Mouse (Mus musculus): ENCODE results near the gene Ergic2.
A peak's percentile ranks its signal among the peaks of the same experiment; 100 is the strongest.

The Ergic2 gene

DNA sequence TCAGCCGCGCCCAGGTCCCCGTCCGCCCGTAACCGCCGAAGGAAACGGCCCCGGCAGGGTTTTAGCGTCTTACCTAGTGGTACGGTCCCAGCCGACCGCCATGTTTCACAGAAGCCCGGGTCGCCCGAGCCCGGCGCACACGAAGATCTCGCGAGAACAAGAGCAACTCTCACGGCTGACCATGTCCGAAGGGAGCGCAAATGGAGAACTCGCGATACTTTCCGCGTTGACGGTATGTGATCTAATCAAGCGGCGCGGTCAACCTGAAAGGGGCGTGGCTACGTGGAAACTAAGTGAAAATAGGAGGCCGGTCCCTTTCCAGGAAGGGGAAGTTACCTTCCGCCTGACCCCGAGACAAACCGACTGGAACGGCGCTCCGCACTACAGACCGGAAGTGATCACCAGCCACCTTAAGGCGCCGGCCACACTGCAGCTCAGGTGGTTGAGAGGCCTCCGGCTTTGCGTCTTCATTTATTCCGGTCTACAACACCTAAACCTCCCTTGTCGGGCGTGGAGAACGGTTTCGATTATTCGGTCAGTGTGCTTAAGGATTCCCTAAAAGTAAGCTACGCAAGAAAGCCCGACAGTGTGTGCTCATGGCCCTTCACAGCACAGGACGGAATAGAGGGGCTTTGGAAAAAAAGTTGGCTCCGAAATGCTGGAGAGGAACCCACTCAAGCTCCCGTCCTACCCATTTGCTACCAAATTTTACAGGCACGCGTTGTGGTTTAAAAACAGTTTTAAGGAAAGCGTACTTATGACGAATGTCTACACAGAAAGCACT lies at the start of gene Ergic2:
TSS of gene Ergic2 (minus strand) at position 478 of the 784 bp plus-strand sequence.
- peak; percentile 98 for DNase-seq (ENCODE audit: low read depth, low spot score)

DNA sequence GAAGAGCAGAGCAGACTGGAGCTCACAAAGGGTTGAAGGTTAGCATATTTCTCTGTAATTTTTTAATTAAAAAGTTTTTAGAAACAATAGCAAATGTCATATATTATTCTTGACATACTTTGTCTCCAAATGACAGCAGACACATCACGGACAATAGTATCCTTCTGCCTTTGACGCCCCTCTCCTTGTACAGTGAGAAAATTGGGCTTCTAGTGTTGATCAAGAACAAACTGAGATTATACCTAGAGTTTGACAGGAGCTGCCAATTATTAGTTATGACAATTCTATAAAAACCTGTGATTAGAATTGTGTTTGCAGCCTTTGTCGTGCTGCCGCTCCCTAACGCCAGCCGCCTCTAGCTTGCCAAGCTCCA lies 48.5 kb upstream of the Ergic2 start:
- no peak for DNase-seq (ENCODE audit: low read depth, low spot score)

- no peak for DNase-seq (ENCODE audit: low read depth, low spot score)
Measured at GRCm38 (mm10) chr6:148259979-148260728, 48.0 kb upstream of the Ergic2 start.

GRCm38 (mm10) chr6:148259074-148259473 lies 46.9 kb upstream of the Ergic2 start:
- no peak for DNase-seq (ENCODE audit: low read depth, low spot score)

GRCm38 (mm10) chr6:148257805-148258204 lies 45.6 kb upstream of the Ergic2 start:
- DNase-seq (ENCODE audit: low read depth, low spot score), result no peak

DNA sequence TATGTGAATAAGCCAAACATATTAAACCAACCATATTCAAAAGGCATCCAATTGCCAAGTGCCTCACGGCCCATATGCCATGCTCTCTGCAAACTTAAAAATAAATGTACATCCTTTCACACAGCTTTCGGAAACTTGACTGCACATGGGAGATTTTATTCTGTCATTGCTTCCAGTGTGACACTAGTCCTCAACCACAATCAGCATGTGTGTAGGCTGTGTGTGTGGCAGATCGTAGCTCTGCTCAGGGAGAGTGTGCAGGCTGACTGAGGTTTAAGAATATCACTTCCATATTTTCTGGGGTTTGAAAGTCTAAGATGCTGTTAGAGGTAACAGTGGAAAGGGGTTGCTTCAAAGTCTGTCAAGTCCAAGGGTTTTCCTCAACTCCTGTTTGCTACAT lies 43.9 kb upstream of the Ergic2 start:
- DNase-seq (ENCODE audit: low read depth, low spot score), result no peak

DNA sequence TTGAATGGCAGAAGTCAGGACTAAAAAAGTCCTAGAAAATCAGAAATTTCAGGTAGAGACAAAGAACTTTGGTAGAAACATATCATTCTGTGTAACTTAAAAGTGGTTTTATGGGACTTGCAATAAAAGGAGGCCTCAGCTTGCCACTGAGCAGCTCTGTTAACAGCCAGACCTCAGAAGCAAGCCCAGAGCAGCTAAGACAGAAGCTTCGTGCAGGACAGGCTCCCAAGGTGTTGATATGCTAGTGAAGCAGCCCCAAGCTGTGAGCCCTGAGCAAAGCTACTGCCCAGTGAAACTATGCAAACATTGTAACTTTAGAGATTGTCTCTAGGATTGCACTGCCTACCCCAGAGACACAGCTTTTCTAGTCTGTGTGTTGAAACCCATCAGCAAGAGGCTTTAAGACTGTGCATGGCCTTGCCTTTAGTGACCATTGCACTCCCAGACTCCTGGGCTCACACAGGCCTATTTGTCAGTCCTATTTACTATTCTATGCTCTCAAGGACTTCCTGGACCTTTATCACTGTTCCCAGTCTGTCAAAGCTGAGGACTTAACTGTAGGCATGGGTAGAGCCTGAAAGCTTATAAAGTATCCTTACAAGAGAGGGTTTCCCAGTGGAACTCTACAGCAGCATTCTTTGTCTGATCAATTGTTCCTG lies 43.4 kb upstream of the Ergic2 start:
- DNase-seq (ENCODE audit: low read depth, low spot score), result no peak

DNA sequence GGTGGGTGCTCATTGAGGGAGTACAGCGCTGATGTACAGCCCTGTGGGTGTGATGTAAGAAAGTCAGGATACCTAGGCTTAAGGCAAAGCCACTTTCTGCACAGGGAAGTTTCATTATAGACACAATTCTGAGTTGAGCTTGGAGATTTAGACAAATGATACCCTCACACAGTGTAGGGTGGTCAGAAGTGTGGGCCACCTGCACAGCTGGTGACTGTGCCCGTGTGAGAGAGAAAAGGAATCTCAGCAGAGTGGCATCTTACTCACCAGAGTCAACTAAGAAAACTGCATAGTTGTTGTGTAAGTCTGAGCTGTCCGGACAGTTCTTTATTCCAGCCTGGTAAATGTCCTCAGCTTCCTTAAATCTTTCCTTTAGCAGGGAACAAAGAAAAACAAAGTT lies 37.0 kb upstream of the Ergic2 start:
- DNase-seq (ENCODE audit: low read depth, low spot score), result no peak

DNA sequence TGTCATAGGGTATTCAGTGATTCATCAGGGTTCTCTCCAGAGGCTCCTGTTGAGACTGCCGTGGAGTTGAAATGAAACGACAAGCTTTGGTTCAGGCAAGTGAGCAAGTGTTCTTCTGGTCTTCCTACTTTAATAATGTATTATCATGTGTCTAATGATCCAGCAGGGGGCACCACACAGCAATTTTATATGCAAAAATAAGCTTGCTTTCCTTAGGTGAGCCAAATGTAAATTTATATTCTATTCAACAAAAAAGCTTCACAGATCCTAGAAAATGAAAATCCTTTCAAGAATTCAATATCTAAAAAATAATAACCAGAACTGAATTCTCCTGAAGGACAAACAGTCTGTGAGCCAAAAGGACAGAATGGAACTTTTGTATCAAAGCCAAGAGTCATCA lies 36.5 kb upstream of the Ergic2 start:
- DNase-seq (ENCODE audit: low read depth, low spot score), result peak; percentile 62

- DNase-seq (ENCODE audit: low read depth, low spot score), result no peak
Measured at GRCm38 (mm10) chr6:148246544-148246943, 34.4 kb upstream of the Ergic2 start.

DNA sequence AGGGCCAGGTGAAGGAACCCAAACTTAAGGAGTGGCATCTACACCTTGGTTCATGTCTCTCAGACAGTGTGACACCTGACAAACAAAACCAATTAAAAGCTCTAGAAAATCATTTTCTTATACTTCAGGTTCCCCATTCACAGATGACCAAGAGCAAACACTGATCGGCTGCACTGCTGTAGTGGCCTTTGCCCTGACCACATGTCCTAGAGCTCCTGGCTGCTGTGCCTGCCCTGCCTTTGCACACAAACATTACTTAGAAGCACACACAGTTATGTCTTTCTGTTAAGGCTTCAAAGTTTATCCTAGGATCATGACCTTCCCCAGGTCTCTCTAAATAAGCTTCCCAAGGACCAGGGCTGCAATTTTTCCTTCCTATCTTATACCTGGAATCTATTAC lies 32.7 kb upstream of the Ergic2 start:
- no peak for DNase-seq (ENCODE audit: low read depth, low spot score)

DNA sequence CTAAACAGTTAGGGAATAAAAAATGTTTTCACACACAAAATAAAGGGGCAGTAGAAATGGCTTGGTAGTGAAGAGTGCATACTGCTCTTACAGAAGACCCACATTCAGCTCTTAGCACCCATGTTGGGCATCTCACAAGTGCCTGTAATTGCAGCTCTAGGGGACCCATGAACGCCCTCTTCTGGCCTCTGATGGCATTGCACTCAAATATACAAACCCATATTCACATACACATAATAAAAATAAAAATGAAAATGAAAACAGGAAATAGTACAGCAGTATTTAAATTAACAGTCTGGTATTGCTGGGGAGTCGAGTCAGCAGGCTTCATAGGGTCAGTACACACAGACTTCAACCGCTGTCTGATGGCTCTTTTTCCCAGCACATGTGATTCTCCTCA lies 30.1 kb upstream of the Ergic2 start:
- peak; percentile 9 for DNase-seq (ENCODE audit: low read depth, low spot score)

DNA sequence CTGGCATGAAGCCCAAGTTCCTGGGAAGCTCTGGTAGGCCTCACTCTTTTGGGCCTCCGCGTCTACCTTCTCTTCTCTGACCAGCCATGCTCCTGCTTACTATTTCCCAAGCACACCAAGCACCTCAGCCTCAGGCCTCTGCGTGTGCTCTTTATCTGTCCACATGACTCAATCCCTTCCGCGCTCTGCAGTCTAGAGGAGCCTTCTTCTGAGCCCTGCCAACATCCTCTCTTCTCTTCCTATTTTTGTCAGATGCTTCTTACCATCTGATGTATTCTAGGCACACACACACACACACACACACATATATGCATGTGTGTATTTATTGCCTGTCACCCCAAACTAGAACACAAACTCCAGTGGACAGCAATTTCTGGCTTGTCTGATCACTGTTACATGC lies 29.5 kb upstream of the Ergic2 start:
- DNase-seq (ENCODE audit: low read depth, low spot score), result no peak

DNA sequence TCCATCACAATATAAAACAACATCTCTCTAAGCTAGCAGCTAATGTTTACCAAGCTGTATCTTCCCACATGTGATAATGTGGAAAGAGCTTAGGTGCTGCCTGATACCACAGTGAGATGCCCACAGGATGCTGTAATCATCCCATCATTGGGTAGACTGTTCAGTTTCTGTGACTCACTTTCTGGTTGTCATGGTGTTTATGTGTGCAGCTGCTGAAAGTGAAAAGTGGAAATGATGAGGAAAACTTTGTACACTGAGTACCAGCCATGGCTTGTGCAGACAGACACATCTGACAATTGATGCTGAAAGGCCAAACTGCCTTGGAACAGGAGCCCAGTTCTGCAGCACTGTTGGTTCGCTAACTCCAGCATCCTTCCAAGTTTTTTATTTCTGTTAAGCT lies 27.1 kb upstream of the Ergic2 start:
- no peak for DNase-seq (ENCODE audit: low read depth, low spot score)

- no peak for DNase-seq (ENCODE audit: low read depth, low spot score)
Measured at GRCm38 (mm10) chr6:148237453-148237852, 25.3 kb upstream of the Ergic2 start.

DNA sequence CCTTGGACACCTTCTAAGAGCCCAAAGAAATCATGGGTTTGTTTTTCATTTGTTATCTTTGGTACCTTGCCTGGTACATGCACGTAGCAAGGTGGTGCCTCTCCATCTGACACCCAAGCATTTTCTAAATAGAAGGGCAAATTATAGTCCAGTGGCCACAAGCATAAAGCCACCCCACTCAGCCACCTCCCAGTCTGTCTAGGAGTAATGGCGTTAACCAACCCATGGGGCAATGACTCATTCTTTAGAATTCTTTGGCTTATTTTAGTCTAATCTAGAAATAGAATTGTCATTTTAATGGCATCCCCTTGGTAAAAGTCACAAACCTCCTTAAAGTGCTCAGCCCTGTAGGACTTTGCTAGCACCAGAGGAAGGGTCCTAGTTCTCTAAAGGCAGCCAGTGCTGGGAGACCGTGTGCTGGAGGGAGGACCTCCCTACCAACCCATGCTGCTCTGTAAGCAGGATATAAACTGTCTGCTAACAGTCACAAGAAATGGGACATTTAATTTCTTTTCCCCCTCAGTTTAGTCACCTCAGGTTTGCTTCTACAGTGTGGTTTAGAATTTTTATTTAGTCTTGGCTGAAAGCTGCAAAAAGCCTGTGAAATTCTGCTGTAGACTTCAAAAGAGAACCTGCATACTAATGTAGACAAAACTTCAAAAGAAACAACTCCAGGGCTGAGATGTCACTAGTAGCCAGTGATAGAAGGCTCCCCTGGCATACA lies 22.1 kb upstream of the Ergic2 start:
- no peak for DNase-seq (ENCODE audit: low read depth, low spot score)

- DNase-seq (ENCODE audit: low read depth, low spot score), result no peak
Measured at GRCm38 (mm10) chr6:148227542-148227941, 15.4 kb upstream of the Ergic2 start.

DNA sequence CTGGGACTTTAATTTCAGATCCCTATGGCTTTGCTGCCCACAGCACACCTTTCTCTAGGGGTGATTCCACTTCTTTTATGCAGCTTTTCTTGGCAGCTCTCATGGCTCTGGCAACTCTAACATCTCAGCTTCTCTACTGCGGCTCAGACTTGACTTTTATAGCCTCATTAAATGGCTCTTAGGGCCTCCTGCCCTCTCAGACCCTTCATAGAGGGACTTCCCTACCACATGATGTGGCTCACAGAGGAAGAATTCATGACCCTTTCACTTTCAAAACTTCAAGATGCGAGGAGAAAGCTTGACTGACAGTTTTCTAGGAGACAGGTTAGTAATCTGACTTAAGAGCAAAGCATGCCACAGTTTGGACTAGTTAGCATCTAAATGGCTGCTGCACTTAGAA lies 10.5 kb upstream of the Ergic2 start:
- no peak for DNase-seq (ENCODE audit: low read depth, low spot score)

DNA sequence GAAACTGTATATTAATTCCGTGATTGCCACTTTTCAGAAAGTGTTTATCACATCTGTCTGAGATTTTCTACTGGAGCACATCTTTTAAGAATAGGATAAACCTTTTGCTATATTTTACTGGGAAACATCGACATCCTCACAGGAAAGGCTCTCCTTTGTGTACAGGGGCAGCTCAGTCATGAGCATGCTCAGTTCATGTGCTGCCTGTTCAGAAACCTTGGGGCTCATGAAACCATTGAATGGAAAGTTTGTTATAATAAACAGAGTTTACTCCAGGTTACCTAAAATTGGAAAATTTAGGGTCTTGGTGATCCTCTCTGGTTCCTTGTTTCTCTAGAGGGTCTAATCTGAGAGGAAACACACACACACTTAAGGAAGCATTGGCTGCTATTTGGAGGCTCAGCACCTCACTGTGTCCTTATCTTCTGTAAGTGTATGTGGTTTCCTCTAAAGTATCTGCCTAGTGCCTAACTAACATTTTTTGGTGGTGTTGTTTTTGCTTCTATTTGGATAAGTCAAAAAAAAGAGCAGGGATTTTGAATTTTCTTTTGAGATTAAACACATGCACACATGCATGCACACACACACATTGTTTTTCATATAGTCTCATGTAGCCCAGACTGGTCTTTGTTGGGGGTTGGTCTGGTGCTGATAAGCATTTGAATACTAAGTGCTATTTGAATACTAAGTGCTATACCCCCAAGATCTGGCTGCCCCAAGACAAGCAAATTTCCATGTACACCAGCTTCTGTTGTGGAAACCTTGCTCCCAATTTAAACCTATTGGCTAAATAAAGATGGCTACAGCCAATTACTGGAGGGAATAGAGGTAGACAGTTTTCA lies 6.3 kb upstream of the Ergic2 start:
- no peak for DNase-seq (ENCODE audit: low read depth, low spot score)

DNA sequence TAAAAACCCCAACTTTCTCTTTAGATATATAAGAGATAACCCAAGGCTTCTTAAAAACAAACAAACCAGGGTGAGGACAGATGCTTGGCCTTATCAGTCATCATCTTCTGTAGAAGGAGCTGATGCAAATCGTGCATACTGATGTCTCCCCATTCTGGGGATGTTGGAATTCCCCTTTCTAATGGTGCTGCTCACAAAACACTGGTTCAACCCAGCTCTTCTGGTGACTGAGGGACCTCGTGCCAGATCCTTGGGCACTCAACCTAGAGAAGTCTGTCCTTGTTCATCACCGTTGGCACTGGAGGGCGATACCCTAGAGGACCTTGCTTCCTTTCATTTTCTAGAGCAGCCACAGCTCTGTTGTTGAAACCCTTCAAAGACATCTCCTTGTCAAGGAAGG lies 4.6 kb upstream of the Ergic2 start:
- peak; percentile 23 for DNase-seq (ENCODE audit: low read depth, low spot score)

DNA sequence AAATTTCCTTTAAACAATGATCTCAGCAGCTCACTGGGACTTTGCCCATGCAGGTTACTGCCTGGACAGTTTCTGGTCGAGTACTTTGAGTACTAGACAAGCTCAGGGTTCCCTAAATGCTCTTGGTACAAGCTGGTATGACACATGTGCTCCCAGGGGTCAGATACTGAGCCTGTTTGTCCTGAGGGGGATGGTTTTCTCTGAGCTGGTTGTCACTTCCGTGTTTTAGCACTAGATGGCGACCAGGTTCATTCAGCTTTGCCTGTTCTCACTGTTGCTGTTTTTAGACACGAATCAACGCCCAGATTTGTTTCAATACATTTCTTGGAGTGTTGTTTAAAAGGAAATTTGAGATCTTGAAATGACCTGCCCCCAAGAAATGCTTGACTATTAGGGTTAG lies 2.6 kb upstream of the Ergic2 start:
- peak; percentile 69 for DNase-seq (ENCODE audit: low read depth, low spot score)
